Comparison of ENCODE assay signal across 34 mouse cellular contexts in the genomic region with DNA sequence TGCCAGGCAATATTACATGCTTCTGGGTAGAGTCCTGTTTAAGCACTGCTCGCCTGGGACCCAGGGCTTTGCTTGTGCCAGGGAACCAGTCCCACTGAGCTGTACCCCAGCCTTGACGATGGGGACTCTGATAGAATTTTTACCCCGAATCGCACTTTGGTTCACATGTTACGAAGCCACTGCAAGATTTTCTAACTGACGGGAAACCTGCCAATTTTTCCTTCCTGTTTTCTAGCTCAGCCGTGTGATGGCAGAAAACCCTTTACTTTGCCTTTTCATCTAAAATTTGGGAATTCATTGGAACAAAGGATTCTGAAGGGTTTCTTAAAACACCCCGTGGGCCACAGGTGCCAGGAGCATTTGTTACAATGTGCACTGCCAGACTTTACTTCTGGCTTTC. TPM values are rescaled to one million over a fixed set of nuclear protein-coding genes. Genes with fewer than 3 reads are reported as not detected.
DNase-seq lines count a peak whose midpoint lies in the region; ATAC-seq and TF ChIP-seq lines count a peak whose summit lies in the region.
"Had no signal": no experiment of that assay in that cellular context is flagged by ENCODE, and none has a peak within 500 bp of the region (broad histone marks: within the 10 kb centered on the region; RNA-seq: fewer than 3 reads in every experiment).

No protein-coding gene starts in this region.

- H3K9ac ChIP-seq in hindbrain, postnatal 0 days (replicated peaks; ENCODE audit: low read length): no peak overlapping the region
- H3K9ac ChIP-seq in hindbrain, embryonic 16.5 days (ENCODE audit: low read depth, low read length): no peak overlapping the region
- no peak overlapping the region for H3K9ac ChIP-seq in lung, embryonic 14.5 days
- H3K9ac ChIP-seq in intestine, embryonic 16.5 days (ENCODE audit: low read depth, low read length): no peak overlapping the region
- H3K9ac ChIP-seq: embryonic facial prominence, embryonic 13.5 days; forebrain, embryonic 15.5 days; hindbrain, embryonic 12.5 days; hindbrain, embryonic 15.5 days had no signal

- no peaks in the 10 kb centered on the region for H3K36me3 ChIP-seq in hindbrain, postnatal 0 days (ENCODE audit: insufficient read depth, low read length)
- H3K36me3 ChIP-seq in hindbrain, embryonic 16.5 days (ENCODE audit: control insufficient read depth, insufficient read depth, low read length): no peaks in the 10 kb centered on the region
- no peaks in the 10 kb centered on the region for H3K36me3 ChIP-seq in lung, embryonic 14.5 days (ENCODE audit: insufficient read depth)
- no peaks in the 10 kb centered on the region for H3K36me3 ChIP-seq in intestine, embryonic 16.5 days (ENCODE audit: control insufficient read depth, insufficient read depth, low read length)
- H3K36me3 ChIP-seq: embryonic facial prominence, embryonic 13.5 days; forebrain, embryonic 15.5 days; hindbrain, embryonic 12.5 days; hindbrain, embryonic 15.5 days had no signal

- no peak overlapping the region for H3K4me3 ChIP-seq in hindbrain, postnatal 0 days (ENCODE audit: low read length)
- no peak overlapping the region for H3K4me3 ChIP-seq in hindbrain, embryonic 16.5 days (ENCODE audit: low read length)
- H3K4me3 ChIP-seq in lung, embryonic 14.5 days (ENCODE audit: low read depth, low read length): no peak overlapping the region
- no peak overlapping the region for H3K4me3 ChIP-seq in intestine, embryonic 16.5 days (ENCODE audit: low read length)
- H3K4me3 ChIP-seq: embryonic facial prominence, embryonic 13.5 days; erythroblast, embryonic 14.5 days; forebrain, embryonic 15.5 days; hindbrain, embryonic 12.5 days; hindbrain, embryonic 15.5 days had no signal

- no peaks in the 10 kb centered on the region for H3K4me1 ChIP-seq in hindbrain, postnatal 0 days (ENCODE audit: insufficient read depth, low read length)
- H3K4me1 ChIP-seq in hindbrain, embryonic 16.5 days (ENCODE audit: control insufficient read depth, insufficient read depth, low read depth, low read length): no peaks in the 10 kb centered on the region
- H3K4me1 ChIP-seq in lung, embryonic 14.5 days (ENCODE audit: insufficient read depth): no peaks in the 10 kb centered on the region
- no peaks in the 10 kb centered on the region for H3K4me1 ChIP-seq in intestine, embryonic 16.5 days (ENCODE audit: control insufficient read depth, insufficient read depth, low read length)
- H3K4me1 ChIP-seq: embryonic facial prominence, embryonic 13.5 days; forebrain, embryonic 15.5 days; hindbrain, embryonic 12.5 days; hindbrain, embryonic 15.5 days had no signal

- no peaks in the 10 kb centered on the region for H3K9me3 ChIP-seq in hindbrain, postnatal 0 days (ENCODE audit: low read length)
- no peaks in the 10 kb centered on the region for H3K9me3 ChIP-seq in hindbrain, embryonic 16.5 days (ENCODE audit: control insufficient read depth, low read length)
- no peaks in the 10 kb centered on the region for H3K9me3 ChIP-seq in lung, embryonic 14.5 days (ENCODE audit: low read depth, low read length)
- H3K9me3 ChIP-seq in intestine, embryonic 16.5 days (ENCODE audit: control insufficient read depth, low read length): no peaks in the 10 kb centered on the region
- H3K9me3 ChIP-seq: embryonic facial prominence, embryonic 13.5 days; forebrain, embryonic 15.5 days; hindbrain, embryonic 12.5 days; hindbrain, embryonic 15.5 days had no signal

- no peak for TF ChIP-seq CTCF in hindbrain, postnatal 0 days (IDR thresholded peaks at IDR 0.05; ENCODE audit: low read depth)
- TF ChIP-seq CTCF in lung, embryonic 14.5 days (IDR thresholded peaks at IDR 0.05; ENCODE audit: low read depth): no peak

- H3K27ac ChIP-seq in hindbrain, postnatal 0 days: no peak overlapping the region
- no peak overlapping the region for H3K27ac ChIP-seq in hindbrain, embryonic 16.5 days (ENCODE audit: low read depth, low read length)
- H3K27ac ChIP-seq in lung, embryonic 14.5 days (ENCODE audit: low read depth): no peak overlapping the region
- no peak overlapping the region for H3K27ac ChIP-seq in intestine, embryonic 16.5 days (ENCODE audit: low read length)
- H3K27ac ChIP-seq: embryonic facial prominence, embryonic 13.5 days; forebrain, embryonic 15.5 days; hindbrain, embryonic 12.5 days; hindbrain, embryonic 15.5 days had no signal

- H3K4me2 ChIP-seq in hindbrain, postnatal 0 days (ENCODE audit: low read depth, low read length): no peak overlapping the region
- H3K4me2 ChIP-seq in hindbrain, embryonic 16.5 days (ENCODE audit: low read length): no peak overlapping the region
- no peak overlapping the region for H3K4me2 ChIP-seq in lung, embryonic 14.5 days
- H3K4me2 ChIP-seq in intestine, embryonic 16.5 days (ENCODE audit: low read depth, low read length): no peak overlapping the region
- H3K4me2 ChIP-seq: embryonic facial prominence, embryonic 13.5 days; forebrain, embryonic 15.5 days; heart, embryonic 11.5 days; hindbrain, embryonic 12.5 days; hindbrain, embryonic 15.5 days had no signal

- 75% methylated on average over 8 of the region's 8 CpGs for WGBS in hindbrain, postnatal 0 days
- 80% methylated on average over 8 of the region's 8 CpGs for WGBS in hindbrain, embryonic 16.5 days
- 70% methylated on average over 8 of the region's 8 CpGs for WGBS in lung, embryonic 14.5 days
- WGBS in intestine, embryonic 16.5 days: 87% methylated on average over 8 of the region's 8 CpGs

- peak; percentile 12 for DNase-seq in hindbrain, postnatal 0 days (ENCODE audit: low spot score)
- DNase-seq in lung, embryonic 14.5 days: peak; percentile 47
- no peak for DNase-seq in lung, adult 18-20 months
- peak; percentile 13 for DNase-seq in MEL-GATA-1-ER (ENCODE audit: extremely low read depth, low read depth)
- no peak for DNase-seq in kidney, postnatal 14 days
- DNase-seq: adrenal gland, postnatal 10 days; adrenal gland, postnatal 36 days; cerebellum, adult 11 months; cerebellum, adult 2 months; cerebellum, adult 9-11 months; cerebellum, postnatal 25 days; gastrocnemius, postnatal 10 days; gastrocnemius, postnatal 36 days had no signal

- no peak for ATAC-seq in hindbrain, postnatal 0 days
- no peak for ATAC-seq in hindbrain, embryonic 16.5 days
- no peak for ATAC-seq in lung, embryonic 14.5 days (ENCODE audit: insufficient read depth)
- ATAC-seq in granulocyte monocyte progenitor cell, adult 5-6 weeks (replicated peaks; ENCODE audit: poor library complexity, severe bottlenecking): 0 out of 2 replicates have a peak, but pooled peaks have one; percentile 25
- ATAC-seq in intestine, embryonic 16.5 days: no peak
- ATAC-seq: CD4-positive, CD25-positive, alpha-beta regulatory T cell, adult 4 months; forebrain, embryonic 15.5 days; inflammation-experienced regulatory T-cells, adult 6 months; Patski had no signal

- no peaks in the 10 kb centered on the region for H3K27me3 ChIP-seq in hindbrain, postnatal 0 days (ENCODE audit: insufficient read depth, low read length)
- no peaks in the 10 kb centered on the region for H3K27me3 ChIP-seq in hindbrain, embryonic 16.5 days (replicated peaks; ENCODE audit: control insufficient read depth, insufficient read depth, low read length)
- H3K27me3 ChIP-seq in lung, embryonic 14.5 days (ENCODE audit: insufficient read depth, low read length): no peaks in the 10 kb centered on the region
- no peaks in the 10 kb centered on the region for H3K27me3 ChIP-seq in intestine, embryonic 16.5 days (replicated peaks; ENCODE audit: control insufficient read depth, insufficient read depth, low read length)
- H3K27me3 ChIP-seq: embryonic facial prominence, embryonic 13.5 days; forebrain, embryonic 15.5 days; hindbrain, embryonic 12.5 days; hindbrain, embryonic 15.5 days had no signal

RNA-seq across cellular contexts. Expression of a gene that starts 22.4 kb away (rescaled TPM):
- total RNA-seq in hindbrain, postnatal 0 days (2014; rRNA removed): not detected in 2 replicates
- polyA plus RNA-seq in hindbrain, postnatal 0 days (2015; fragmentation: Nextera tagmentation; extraction: Ambion mirVana): not detected in 2 replicates
- polyA plus RNA-seq in hindbrain, embryonic 16.5 days (2015; fragmentation: Nextera tagmentation; extraction: Ambion mirVana): not detected in 2 replicates
- not detected in 2 replicates for polyA plus RNA-seq in lung, embryonic 14.5 days (2014; fragmentation: Nextera tagmentation; extraction: Ambion mirVana)
- total RNA-seq in granulocyte monocyte progenitor cell, adult 5-6 weeks (2014; fragmentation: Nextera tagmentation): not detected in 2 replicates
- not detected in 2 replicates for total RNA-seq in granulocyte monocyte progenitor cell, adult 5-6 weeks (2017)
- polyA plus RNA-seq in intestine, embryonic 16.5 days (2015; fragmentation: Nextera tagmentation; extraction: Ambion mirVana): not detected in 2 replicates
- total RNA-seq: adrenal gland, adult 18-20 months; adrenal gland, postnatal 10 days; adrenal gland, postnatal 36 days; common myeloid progenitor, adult 5-6 weeks; gastrocnemius, adult 18-20 months; gastrocnemius, postnatal 10 days; gastrocnemius, postnatal 36 days; heart, adult 8-10 months; heart, postnatal 25 days; hematopoietic stem cell, adult 5-6 weeks had no signal
- polyA plus RNA-seq: C2C12; CD4-positive, CD25-positive, alpha-beta regulatory T cell, adult 4 months; cerebellum, adult 2 months; embryonic facial prominence, embryonic 13.5 days; erythroblast, embryonic 14.5 days; forebrain, embryonic 15.5 days; heart, embryonic 11.5 days; heart, embryonic 14.5 days; heart, postnatal 0 days; hindbrain, embryonic 12.5 days; hindbrain, embryonic 15.5 days; inflammation-experienced regulatory T-cells, adult 6 months; Patski had no signal

RNA-seq across cellular contexts. Expression of a gene that starts 52.3 kb away (rescaled TPM):
- total RNA-seq in hindbrain, postnatal 0 days (2014; rRNA removed): 15.9 and 20.1 TPM in 2 replicates
- polyA plus RNA-seq in hindbrain, postnatal 0 days (2015; fragmentation: Nextera tagmentation; extraction: Ambion mirVana): 4.1 TPM in 2 replicates
- 2.2 and 3.6 TPM in 2 replicates for polyA plus RNA-seq in hindbrain, embryonic 16.5 days (2015; fragmentation: Nextera tagmentation; extraction: Ambion mirVana)
- polyA plus RNA-seq in lung, embryonic 14.5 days (2014; fragmentation: Nextera tagmentation; extraction: Ambion mirVana): 1.2 and 1.4 TPM in 2 replicates
- not detected in 2 replicates for total RNA-seq in granulocyte monocyte progenitor cell, adult 5-6 weeks (2014; fragmentation: Nextera tagmentation)
- total RNA-seq in granulocyte monocyte progenitor cell, adult 5-6 weeks (2017): not detected in 2 replicates
- not detected in 2 replicates for polyA plus RNA-seq in intestine, embryonic 16.5 days (2015; fragmentation: Nextera tagmentation; extraction: Ambion mirVana)
- total RNA-seq: adrenal gland, adult 18-20 months; adrenal gland, postnatal 10 days; common myeloid progenitor, adult 5-6 weeks; gastrocnemius, adult 18-20 months; gastrocnemius, postnatal 10 days; gastrocnemius, postnatal 36 days; heart, adult 8-10 months; heart, postnatal 25 days; hematopoietic stem cell, adult 5-6 weeks had no signal
- polyA plus RNA-seq: CD4-positive, CD25-positive, alpha-beta regulatory T cell, adult 4 months; heart, postnatal 0 days; inflammation-experienced regulatory T-cells, adult 6 months had no signal

Comparison
In these comparisons a context has a peak if more than half of its experiments do, and no peak if none do; other contexts are left out.
1. DNase-seq: peak in hindbrain, postnatal 0 days (single experiment), lung, embryonic 14.5 days (single experiment) and MEL-GATA-1-ER (single experiment); none in lung, adult 18-20 months (0 of 2) and kidney, postnatal 14 days (single experiment).